Comparison of ENCODE assay signal across 10 mouse cellular contexts in genomic region chr2:166148672-166149332, GRCm38 (mm10). TPM values are rescaled to one million over a fixed set of nuclear protein-coding genes. Genes with fewer than 3 reads are reported as not detected.
DNase-seq lines count a peak whose midpoint lies in the region; ATAC-seq and TF ChIP-seq lines count a peak whose summit lies in the region.
"Had no signal": no experiment of that assay in that cellular context is flagged by ENCODE, and none has a peak within 500 bp of the region (broad histone marks: within the 10 kb centered on the region; RNA-seq: fewer than 3 reads in every experiment).

No protein-coding gene starts in this region.

- peaks cover 97% of the 10 kb centered on the region for H3K4me1 ChIP-seq in heart, embryonic 10.5 days
- no peaks in the 10 kb centered on the region; the same call in 1 of the 2 replicates for H3K4me1 ChIP-seq in testis, adult 2 months (ENCODE audit: control insufficient read depth, insufficient read depth, low read length)
- H3K4me1 ChIP-seq in intestine, embryonic 15.5 days (replicated peaks), result peaks cover 87% of the 10 kb centered on the region

- H3K27ac ChIP-seq in heart, embryonic 10.5 days, result peak overlapping the region; percentile 62
- peak overlapping the region; percentile 50; the same call in 1 of the 2 replicates for H3K27ac ChIP-seq in testis, adult 2 months (ENCODE audit: control insufficient read depth, insufficient read depth, low read depth, low read length)
- peak overlapping the region; percentile 75 for H3K27ac ChIP-seq in intestine, embryonic 15.5 days

- intact Hi-C loops in heart, postnatal 14 days (cut with DNase I), result no loop called here

- DNase-seq in heart, embryonic 10.5 days (ENCODE audit: low spot score), result no peak
- no peak for DNase-seq in heart, postnatal 14 days
- DNase-seq in testis, postnatal 14 days (ENCODE audit: low spot score), result no peak
- no peak for DNase-seq in adrenal gland, postnatal 25 days
- no peak for DNase-seq in kidney, postnatal 36 days
- DNase-seq: adrenal gland, postnatal 10 days; midbrain, embryonic 14.5 days had no signal

- no peak for TF ChIP-seq CTCF in testis, adult 2 months (IDR thresholded peaks at IDR 0.05; ENCODE audit: control insufficient read depth, insufficient read depth, insufficient replicate concordance, low read depth, low read length)

- H3K4me3 ChIP-seq in heart, embryonic 10.5 days, result no peak overlapping the region
- H3K4me3 ChIP-seq in testis, adult 2 months (ENCODE audit: control insufficient read depth, low read depth, low read length), result no peak overlapping the region
- no peak overlapping the region for H3K4me3 ChIP-seq in intestine, embryonic 15.5 days (replicated peaks)

- H3K36me3 ChIP-seq in heart, embryonic 10.5 days, result no peaks in the 10 kb centered on the region; the same call in 1 of the 2 replicates
- no peaks in the 10 kb centered on the region for H3K36me3 ChIP-seq in testis, adult 2 months (ENCODE audit: control insufficient read depth, insufficient read depth, low read length)
- no peaks in the 10 kb centered on the region for H3K36me3 ChIP-seq in intestine, embryonic 15.5 days

- ATAC-seq in intestine, embryonic 15.5 days, result 0 out of 2 replicates have a peak, but pooled peaks have one; percentile 16
- ATAC-seq in CD4-positive, CD25-positive, alpha-beta regulatory T cell, adult 4 months, result no peak

- peak overlapping the region; percentile 5; the same call in 1 of the 2 replicates for H3K9ac ChIP-seq in intestine, embryonic 15.5 days

- no peaks in the 10 kb centered on the region for H3K27me3 ChIP-seq in heart, embryonic 10.5 days (ENCODE audit: insufficient read depth, poor library complexity, severe bottlenecking)
- H3K27me3 ChIP-seq in testis, adult 2 months (ENCODE audit: control insufficient read depth, insufficient read depth, low read length), result no peaks in the 10 kb centered on the region
- no peaks in the 10 kb centered on the region for H3K27me3 ChIP-seq in intestine, embryonic 15.5 days (replicated peaks)

- no peaks in the 10 kb centered on the region for H3K9me3 ChIP-seq in heart, embryonic 10.5 days
- no peaks in the 10 kb centered on the region for H3K9me3 ChIP-seq in intestine, embryonic 15.5 days

- H3K4me2 ChIP-seq in intestine, embryonic 15.5 days (replicated peaks), result peak overlapping the region; percentile 33

- 44% methylated on average over 13 of the region's 13 CpGs for WGBS in heart, embryonic 10.5 days
- 24% methylated on average over 13 of the region's 13 CpGs for WGBS in intestine, embryonic 15.5 days

- TF ChIP-seq POLR2A in testis, adult 2 months (IDR thresholded peaks at IDR 0.05; ENCODE audit: control insufficient read depth, low read depth, low read length), result no peak

RNA-seq across cellular contexts. Expression of gene Sulf2, which starts 6.7 kb away (rescaled TPM):
- 94.7 and 103 TPM in 2 replicates for polyA plus RNA-seq in heart, embryonic 10.5 days (2016; fragmentation: Nextera tagmentation; extraction: Ambion mirVana)
- 10 to 100 TPM; 59.3 to 60.7 TPM for total RNA-seq in heart, postnatal 14 days (2021)
- 14.2 and 15.6 TPM in 2 replicates for polyA plus RNA-seq in testis, adult 2 months (2012; rRNA removed)
- 100 and 106 TPM in 2 replicates for polyA plus RNA-seq in intestine, embryonic 15.5 days (2015; fragmentation: Nextera tagmentation; extraction: Ambion mirVana)
- polyA plus RNA-seq in CD4-positive, CD25-positive, alpha-beta regulatory T cell, adult 4 months (2017; shearing (Covaris generic)), result 1 to 10 TPM; 2.5 to 5.6 TPM
- total RNA-seq in adrenal gland, postnatal 25 days (2021), result 54.4 and 55.9 TPM in 2 replicates
